Mouse (Mus musculus): Measurements from ENCODE around the gene Aldh8a1. TPM values are rescaled to one million over a fixed set of nuclear protein-coding genes. Genes with fewer than 3 reads are reported as not detected.

Gene Aldh8a1
- polyA plus RNA-seq, 1 experiment from 2014 or later: not detected

- Histone ChIP-seq H3K27me3 (no peaks in the 10 kb centered on the region), H3K27ac (no peak overlapping the region), H3K36me3 (no peaks in the 10 kb centered on the region), H3K4me2 (no peak overlapping the region), H3K9ac (no peak overlapping the region), H3K4me3 (no peak overlapping the region), H3K4me1 (0 out of 2 replicates have a peak, but pooled peaks cover 6% of the 10 kb centered on the region), H3K9me3 (no peaks in the 10 kb centered on the region)
- ATAC-seq (ENCODE audit: insufficient number of reproducible peaks, insufficient read depth, low FRiP score, low TSS enrichment, low read depth): no peak
- 61% methylated on average over 8 of the region's 8 CpGs for WGBS
Observed at GRCm38 (mm10) chr10:21399622-21400021, 22.5 kb downstream of the Aldh8a1 start.

- 66% methylated on average over 7 of the region's 7 CpGs for whole genome bisulfite sequencing
- no peak for ATAC-seq (ENCODE audit: insufficient number of reproducible peaks, insufficient read depth, low FRiP score, low TSS enrichment, low read depth)
Observed at GRCm38 (mm10) chr10:21400031-21400430, 22.9 kb downstream of the Aldh8a1 start.

GRCm38 (mm10) chr10:21400453-21400852, 23.4 kb downstream of the Aldh8a1 start:
- Histone ChIP-seq H3K36me3 (no peaks in the 10 kb centered on the region), H3K27ac (no peak overlapping the region), H3K4me1 (0 out of 2 replicates have a peak, but pooled peaks cover 6% of the 10 kb centered on the region), H3K9ac (no peak overlapping the region), H3K4me3 (no peak overlapping the region), H3K4me2 (no peak overlapping the region), H3K9me3 (no peaks in the 10 kb centered on the region), H3K27me3 (no peaks in the 10 kb centered on the region)
- 62% methylated on average over 2 of the region's 2 CpGs for WGBS
- no peak for ATAC-seq (ENCODE audit: insufficient number of reproducible peaks, insufficient read depth, low FRiP score, low TSS enrichment, low read depth)

More at GRCm38 (mm10) chr10:21400031-21400430, 22.9 kb downstream of the Aldh8a1 start:
- Histone ChIP-seq H3K4me1 (0 out of 2 replicates have a peak, but pooled peaks cover 6% of the 10 kb centered on the region), H3K4me3 (no peak overlapping the region), H3K4me2 (no peak overlapping the region), H3K36me3 (no peaks in the 10 kb centered on the region), H3K9me3 (no peaks in the 10 kb centered on the region), H3K27me3 (no peaks in the 10 kb centered on the region), H3K27ac (no peak overlapping the region), H3K9ac (no peak overlapping the region)

GRCm38 (mm10) chr10:21401259-21401658, 24.2 kb downstream of the Aldh8a1 start:
- Histone ChIP-seq H3K4me1 (0 out of 2 replicates have a peak, but pooled peaks cover 6% of the 10 kb centered on the region), H3K27ac (no peak overlapping the region), H3K4me3 (no peak overlapping the region), H3K9ac (no peak overlapping the region), H3K36me3 (no peaks in the 10 kb centered on the region), H3K9me3 (no peaks in the 10 kb centered on the region), H3K4me2 (no peak overlapping the region), H3K27me3 (no peaks in the 10 kb centered on the region)
- ATAC-seq (ENCODE audit: insufficient number of reproducible peaks, insufficient read depth, low FRiP score, low TSS enrichment, low read depth): no peak
- 59% methylated on average over 4 of the region's 4 CpGs for WGBS

GRCm38 (mm10) chr10:21404822-21405221, 27.7 kb downstream of the Aldh8a1 start:
- Histone ChIP-seq H3K9me3 (no peaks in the 10 kb centered on the region), H3K4me3 (no peak overlapping the region), H3K4me1 (0 out of 2 replicates have a peak, but pooled peaks cover 6% of the 10 kb centered on the region), H3K4me2 (no peak overlapping the region), H3K36me3 (no peaks in the 10 kb centered on the region), H3K27me3 (no peaks in the 10 kb centered on the region), H3K27ac (no peak overlapping the region), H3K9ac (no peak overlapping the region)
- 85% methylated on average over 4 of the region's 4 CpGs for WGBS
- ATAC-seq (ENCODE audit: insufficient number of reproducible peaks, insufficient read depth, low FRiP score, low TSS enrichment, low read depth): no peak

GRCm38 (mm10) chr10:21405707-21406534, 28.8 kb downstream of the Aldh8a1 start:
- Histone ChIP-seq H3K4me2 (no peak overlapping the region), H3K4me3 (no peak overlapping the region), H3K27me3 (no peaks in the 10 kb centered on the region), H3K36me3 (no peaks in the 10 kb centered on the region), H3K9me3 (no peaks in the 10 kb centered on the region), H3K27ac (no peak overlapping the region), H3K4me1 (0 out of 2 replicates have a peak, but pooled peaks cover 6% of the 10 kb centered on the region), H3K9ac (no peak overlapping the region)
- 69% methylated on average over 11 of the region's 11 CpGs for WGBS
- no peak for ATAC-seq (ENCODE audit: insufficient number of reproducible peaks, insufficient read depth, low FRiP score, low TSS enrichment, low read depth)

- H3K9ac ChIP-seq: no peak overlapping the region
- H3K36me3 ChIP-seq: no peaks in the 10 kb centered on the region
- H3K27ac ChIP-seq: no peak overlapping the region
- no peaks in the 10 kb centered on the region; the same call in 1 of the 2 replicates for H3K4me1 ChIP-seq
- no peak overlapping the region for H3K4me3 ChIP-seq
- H3K4me2 ChIP-seq: no peak overlapping the region
- H3K27me3 ChIP-seq: no peaks in the 10 kb centered on the region
- WGBS: 73% methylated on average over 5 of the region's 5 CpGs
- no peaks in the 10 kb centered on the region for H3K9me3 ChIP-seq
- no peak for ATAC-seq (ENCODE audit: insufficient number of reproducible peaks, insufficient read depth, low FRiP score, low TSS enrichment, low read depth)
Observed at GRCm38 (mm10) chr10:21410711-21411110, 33.6 kb downstream of the Aldh8a1 start.

GRCm38 (mm10) chr10:21411621-21412205, 34.6 kb downstream of the Aldh8a1 start:
- H3K27me3 ChIP-seq: no peaks in the 10 kb centered on the region
- H3K4me1 ChIP-seq: no peaks in the 10 kb centered on the region; the same call in 1 of the 2 replicates
- H3K9me3 ChIP-seq: no peaks in the 10 kb centered on the region
- H3K4me2 ChIP-seq: no peak overlapping the region
- H3K36me3 ChIP-seq: no peaks in the 10 kb centered on the region
- no peak for ATAC-seq (ENCODE audit: insufficient number of reproducible peaks, insufficient read depth, low FRiP score, low TSS enrichment, low read depth)
- no peak overlapping the region for H3K4me3 ChIP-seq
- 78% methylated on average over 6 of the region's 6 CpGs for WGBS
- H3K27ac ChIP-seq: no peak overlapping the region
- H3K9ac ChIP-seq: no peak overlapping the region

- no peaks in the 10 kb centered on the region for H3K27me3 ChIP-seq
- no peak for ATAC-seq (ENCODE audit: insufficient number of reproducible peaks, insufficient read depth, low FRiP score, low TSS enrichment, low read depth)
- no peaks in the 10 kb centered on the region; the same call in 1 of the 2 replicates for H3K4me1 ChIP-seq
- no peak overlapping the region for H3K27ac ChIP-seq
- no peaks in the 10 kb centered on the region for H3K9me3 ChIP-seq
- 81% methylated on average over 4 of the region's 4 CpGs for WGBS
- H3K9ac ChIP-seq: no peak overlapping the region
- H3K4me3 ChIP-seq: no peak overlapping the region
- H3K36me3 ChIP-seq: no peaks in the 10 kb centered on the region
- no peak overlapping the region for H3K4me2 ChIP-seq
Observed at GRCm38 (mm10) chr10:21415031-21415430, 37.9 kb downstream of the Aldh8a1 start.

GRCm38 (mm10) chr10:21416184-21416583, 39.1 kb downstream of the Aldh8a1 start:
- WGBS: 92% methylated on average over 5 of the region's 5 CpGs
- Histone ChIP-seq H3K4me3 (no peak overlapping the region), H3K9me3 (no peaks in the 10 kb centered on the region), H3K27me3 (no peaks in the 10 kb centered on the region), H3K27ac (no peak overlapping the region), H3K9ac (no peak overlapping the region), H3K36me3 (no peaks in the 10 kb centered on the region), H3K4me2 (no peak overlapping the region), H3K4me1 (no peaks in the 10 kb centered on the region; the same call in 1 of the 2 replicates)
- no peak for ATAC-seq (ENCODE audit: insufficient number of reproducible peaks, insufficient read depth, low FRiP score, low TSS enrichment, low read depth)

- H3K4me1 ChIP-seq: no peaks in the 10 kb centered on the region; the same call in 1 of the 2 replicates
- no peak for ATAC-seq (ENCODE audit: insufficient number of reproducible peaks, insufficient read depth, low FRiP score, low TSS enrichment, low read depth)
- 87% methylated on average over 14 of the region's 14 CpGs for WGBS
- no peaks in the 10 kb centered on the region for H3K9me3 ChIP-seq
- no peak overlapping the region for H3K4me3 ChIP-seq
- no peak overlapping the region for H3K9ac ChIP-seq
- no peaks in the 10 kb centered on the region for H3K36me3 ChIP-seq
- no peaks in the 10 kb centered on the region for H3K27me3 ChIP-seq
- no peak overlapping the region for H3K27ac ChIP-seq
- H3K4me2 ChIP-seq: no peak overlapping the region
Observed at GRCm38 (mm10) chr10:21419188-21419587, 42.1 kb downstream of the Aldh8a1 start.

All from embryonic facial prominence, embryonic 13.5 days (tissue).